Mouse (Mus musculus) midbrain, embryonic 10.5 days (tissue): ENCODE measurements around the gene Skint11. TPM values are rescaled to one million over a fixed set of nuclear protein-coding genes. Genes with fewer than 3 reads are reported as not detected.
"Not testable (repeated sequence)": the region's sequence is repeated elsewhere in the genome, so short reads cannot be mapped to it uniquely, and the experiment has no call there.

Experiments used
- DNase-seq: peaks from one replicate; pipeline ENCODE4 v3.0.0-alpha.2; 2017; ENCODE audit warnings: low spot score
- H3K27ac ChIP-seq: fragments of 300-500 bp; sonication (generic); replicated peaks from 2 replicates; pipeline ENCODE4 v1.5.1; 2016; ENCODE audit warnings: mild to moderate bottlenecking
- H3K27me3 ChIP-seq: fragments of 300-500 bp; sonication (generic); 2 replicates; pipeline ENCODE4 v1.6.1; 2016; ENCODE audit warnings: low read depth, mild to moderate bottlenecking; ENCODE audit not compliant: poor library complexity, severe bottlenecking
- H3K36me3 ChIP-seq: fragments of 300-500 bp; sonication (generic); 2 replicates; pipeline ENCODE4 v1.6.1; 2016; ENCODE audit warnings: mild to moderate bottlenecking, moderate library complexity
- H3K4me1 ChIP-seq: fragments of 300-500 bp; sonication (generic); 2 replicates; pipeline ENCODE4 v1.6.1; 2016
- H3K4me3 ChIP-seq: fragments of 300-500 bp; sonication (generic); 2 replicates; pipeline ENCODE4 v1.5.1; 2016; ENCODE audit warnings: mild to moderate bottlenecking, moderate library complexity
- H3K9me3 ChIP-seq: fragments of 300-500 bp; sonication (generic); replicated peaks from 2 replicates; pipeline ENCODE4 v1.6.1; 2016; ENCODE audit warnings: mild to moderate bottlenecking
- WGBS: fragments of 180-500 bp; shearing (Covaris S2); methylation state at CpG from one replicate; pipeline ENCODE4 v1.1.7; 2016; 5-methylcytosine and 5-hydroxymethylcytosine counted together
- polyA plus RNA-seq: library from polyadenylated mRNA; unstranded; fragments of >200 nt; fragmentation: Nextera tagmentation; extraction: Ambion mirVana; gene quantifications from 2 replicates; pipeline ENCODE4 v1.2.1, GENCODE M21; 2016

Gene Skint11
- not detected in 2 replicates for polyA plus RNA-seq

DNA sequence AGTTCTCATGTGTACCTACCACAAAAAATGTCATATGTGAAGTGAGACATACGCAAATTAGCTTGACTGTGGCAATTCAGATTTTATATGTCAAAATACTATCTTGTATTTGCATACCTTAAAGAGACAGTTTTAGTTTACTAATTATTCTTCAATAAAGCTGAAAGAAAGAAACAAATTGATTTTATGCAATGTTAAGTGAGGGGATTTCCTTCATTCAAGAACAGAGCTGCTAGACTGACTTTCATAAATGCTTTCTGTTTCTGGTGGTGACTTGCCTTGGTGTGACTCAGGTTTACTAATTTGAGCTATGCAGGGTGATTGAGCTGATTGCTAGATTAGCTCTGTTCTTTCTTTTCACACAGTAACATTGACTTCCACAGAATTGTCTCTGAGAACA lies at the start of gene Skint11:
Gene Skint11, plus strand, starts transcription at position 301 of the 400 bp plus-strand sequence.
- H3K4me1 ChIP-seq: no peaks in the 10 kb centered on the region
- no peak within 1 kb of the TSS for H3K4me3 ChIP-seq
- H3K27ac ChIP-seq: no peak within 1 kb of the TSS
- no peaks in the 10 kb centered on the region for H3K27me3 ChIP-seq
- no peak for DNase-seq
- 91% methylated on average over 1 of the region's 1 CpGs for WGBS
- no peaks in the 10 kb centered on the region for H3K36me3 ChIP-seq
- peaks cover 31% of the 10 kb centered on the region; the same call in 1 of the 2 replicates for H3K9me3 ChIP-seq

DNA sequence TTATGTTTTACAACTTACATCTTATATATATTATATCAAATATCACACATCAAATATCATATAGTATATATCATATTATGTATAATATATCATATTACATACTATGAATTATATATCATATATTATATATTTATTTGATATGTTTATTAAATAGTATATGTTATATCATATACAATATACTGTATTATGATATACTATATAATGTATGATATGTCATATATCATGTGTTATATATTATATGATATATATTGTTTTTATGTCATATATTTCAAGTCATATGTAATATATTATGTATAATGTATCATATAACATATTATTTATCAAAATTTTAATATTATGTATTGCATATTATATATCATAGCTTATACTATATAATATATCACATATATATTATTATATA lies 2.0 kb upstream of the Skint11 start:
- Histone ChIP-seq H3K27ac (no peak overlapping the region), H3K36me3 (no peaks in the 10 kb centered on the region), H3K27me3 (no peaks in the 10 kb centered on the region), H3K4me3 (no peak overlapping the region), H3K9me3 (peaks cover 27% of the 10 kb centered on the region; the same call in 1 of the 2 replicates), H3K4me1 (no peaks in the 10 kb centered on the region)
- no peak for DNase-seq

DNA sequence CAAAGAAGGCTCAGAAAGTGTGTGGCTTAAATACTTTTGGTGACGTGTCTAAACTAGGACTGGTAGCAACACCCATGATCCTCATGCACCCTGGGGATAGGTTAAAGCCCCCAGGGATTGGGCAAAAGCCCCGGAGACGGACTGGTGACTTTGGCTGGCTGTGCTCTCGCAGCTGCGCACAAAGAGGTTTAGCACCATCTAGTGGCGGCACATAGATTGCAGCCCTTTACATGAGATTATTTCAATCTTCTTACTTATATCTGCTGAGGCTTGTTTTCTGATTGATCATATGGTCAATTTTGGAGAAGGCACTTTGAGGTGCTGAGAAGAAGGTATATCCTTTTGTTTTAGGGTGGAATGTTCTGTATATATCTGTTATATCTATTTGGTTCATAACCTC lies 9.7 kb downstream of the Skint11 start:
- DNase-seq, H3K27ac ChIP-seq, H3K36me3 ChIP-seq, H3K4me3 ChIP-seq, H3K27me3 ChIP-seq, H3K4me1 ChIP-seq: not testable (repeated sequence)
- 25% methylated on average over 6 of the region's 6 CpGs for WGBS
- peaks cover 33% of the 10 kb centered on the region for H3K9me3 ChIP-seq

DNA sequence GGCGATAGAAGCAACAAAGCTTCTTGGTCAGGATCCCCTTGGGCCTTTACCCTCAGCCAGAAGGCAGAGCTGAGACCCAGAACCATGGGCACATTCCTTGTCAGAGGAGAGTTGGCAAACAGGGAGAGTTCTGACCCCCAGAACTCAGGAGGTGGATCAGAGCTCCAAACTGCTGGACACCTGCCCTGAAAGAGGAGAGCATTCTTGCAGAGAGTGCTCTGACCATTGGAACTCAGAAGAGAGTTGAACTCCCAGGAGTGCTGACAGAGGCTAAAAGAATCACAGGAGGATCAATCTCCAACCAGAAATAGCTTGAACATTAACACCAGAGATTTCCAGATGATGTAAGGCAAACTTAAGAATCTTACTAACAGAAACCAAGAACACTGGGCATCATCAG lies 93.7 kb downstream of the Skint11 start:
- H3K27me3 ChIP-seq, DNase-seq, H3K4me1 ChIP-seq, H3K4me3 ChIP-seq, H3K36me3 ChIP-seq, H3K27ac ChIP-seq: not testable (repeated sequence)
- peaks cover 13% of the 10 kb centered on the region for H3K9me3 ChIP-seq
- WGBS: 63% methylated on average over 1 of the region's 1 CpGs

Other genes starting within 250 kb of the Skint11 start
- not detected in 2 replicates for gene Skint5, start 163.9 kb upstream of the Skint11 start, polyA plus RNA-seq
- gene Trabd2b, start 243.3 kb downstream of the Skint11 start, polyA plus RNA-seq: 1.8 TPM in 2 replicates